Mouse (Mus musculus) inflammation-experienced regulatory T-cells, adult 6 months (primary cell): ENCODE measurements around the gene Ndufaf2. TPM values are rescaled to one million over a fixed set of nuclear protein-coding genes. Genes with fewer than 3 reads are reported as not detected.

Experiments used
- ATAC-seq: one replicate; pipeline ENCODE4 v1.8.0; 2017
- polyA plus RNA-seq, 3 experiments: library from polyadenylated mRNA; unstranded; fragments of 100-300 nt; shearing (Covaris generic); gene quantifications; one replicate each; pipeline ENCODE4 v1.2.1; 2017

The Ndufaf2 gene
- polyA plus RNA-seq, 3 experiments from 2014 or later, result 38.9 to 47.2 (median 43.2) TPM

DNA sequence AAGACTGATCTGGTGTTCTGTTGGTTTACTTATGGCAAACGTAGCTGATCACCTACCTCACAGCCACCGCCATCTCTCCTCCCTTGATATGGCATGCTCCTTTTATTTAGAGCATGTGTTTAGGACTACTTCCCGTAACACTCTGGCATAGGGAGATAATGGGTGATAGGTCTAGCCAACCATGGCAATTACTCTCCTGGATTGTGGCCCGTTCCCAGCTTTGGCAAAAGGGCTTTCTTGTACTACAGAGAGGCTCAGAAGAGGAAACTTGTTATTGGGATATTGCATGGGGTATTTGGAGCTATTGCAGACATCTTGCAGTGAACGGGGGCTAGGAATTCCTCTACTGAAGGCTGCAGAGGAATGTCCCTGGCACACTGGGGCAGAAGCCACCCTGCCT, 197.9 kb downstream of the Ndufaf2 start:
- ATAC-seq, result no peak

- no peak for ATAC-seq
Observed at GRCm38 (mm10) chr13:107959891-107960290, 198.5 kb downstream of the Ndufaf2 start.

GRCm38 (mm10) chr13:107956246-107956645, 202.2 kb downstream of the Ndufaf2 start:
- no peak for ATAC-seq

- ATAC-seq, result peak; percentile 29
Observed at GRCm38 (mm10) chr13:107955327-107956110, 202.9 kb downstream of the Ndufaf2 start.

DNA sequence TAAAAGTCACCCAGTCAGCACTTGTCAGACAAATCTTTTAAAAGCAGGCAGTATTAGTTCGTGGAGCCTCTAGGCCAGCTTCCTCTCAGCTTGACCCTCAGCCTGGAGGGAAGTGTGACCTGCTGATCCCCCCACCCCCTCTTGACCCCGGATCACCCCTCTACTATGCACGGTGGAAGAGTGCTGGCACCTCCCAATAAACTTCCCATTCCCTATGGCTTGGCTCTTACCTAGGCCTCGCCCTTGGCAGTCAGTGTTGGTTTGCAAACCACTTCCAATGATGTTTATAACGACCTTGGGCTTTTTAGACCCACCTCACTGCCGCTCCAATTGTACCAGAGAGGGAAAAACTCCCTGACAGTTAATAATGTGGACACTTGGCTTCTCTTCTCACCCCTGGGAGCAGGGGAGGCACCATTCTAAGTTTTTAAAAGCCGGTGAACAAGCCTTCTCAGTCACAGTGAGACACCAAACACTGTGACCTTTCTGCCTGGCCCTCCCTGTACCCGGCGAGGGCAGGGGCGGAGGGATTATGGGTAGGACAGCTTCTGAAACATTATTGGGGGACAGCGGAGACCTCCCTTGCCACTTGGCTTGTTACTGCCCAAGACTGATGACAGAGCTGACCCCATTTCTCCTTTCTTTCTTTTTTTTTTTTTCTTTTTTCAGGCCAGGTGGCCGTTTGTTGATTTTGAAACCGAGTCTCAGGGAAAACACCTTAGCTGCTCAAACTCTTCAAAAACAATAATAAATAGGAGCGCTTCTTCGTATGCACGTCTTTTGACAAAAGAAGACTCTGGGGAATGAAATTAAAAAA, 203.8 kb downstream of the Ndufaf2 start:
- ATAC-seq, result peak; percentile 53

DNA sequence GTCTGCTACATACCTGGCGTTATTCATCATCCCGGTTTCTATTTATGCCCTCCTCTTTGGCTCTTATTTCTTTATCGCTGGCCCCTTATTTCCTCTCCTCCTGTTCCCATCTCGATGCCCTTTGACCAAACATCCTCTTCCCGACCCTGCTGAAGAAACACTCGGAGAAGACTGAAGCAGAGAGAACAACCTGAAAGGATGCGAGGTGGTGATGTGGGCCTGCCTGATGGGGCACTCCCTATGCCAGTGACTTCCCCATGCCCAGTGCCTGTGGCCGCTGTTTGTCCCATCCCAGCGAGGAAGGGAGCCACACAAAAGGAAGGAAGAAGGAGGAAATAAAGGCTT, 204.4 kb downstream of the Ndufaf2 start:
- no peak for ATAC-seq

Other genes with a start within 250 kb of the Ndufaf2 start
- 100 to 1,000 TPM in 1 of 3 experiments, 10 to 100 TPM in 2; 67.7 to 100 (median 82.4) TPM for gene Smim15, start 114.2 kb downstream of the Ndufaf2 start, polyA plus RNA-seq
- 10 to 100 TPM in 2 of 3 experiments, 1 to 10 TPM in 1; 6.9 to 10.5 (median 10.4) TPM for gene Ercc8, start 108 bp upstream of the Ndufaf2 start, polyA plus RNA-seq
- under 1 TPM; 0.28 to 0.87 (median 0.37) TPM for gene Elovl7, start 55.8 kb upstream of the Ndufaf2 start, polyA plus RNA-seq
- 10 to 100 TPM in 1 of 3 experiments, under 1 TPM in 2; 0.30 to 12.3 (median 0.53) TPM for gene Depdc1b, start 157.7 kb upstream of the Ndufaf2 start, polyA plus RNA-seq